Mouse (Mus musculus) ES-Bruce4 (cell line): ENCODE data around the gene Cacng7. TPM values are rescaled to one million over a fixed set of nuclear protein-coding genes. Genes with fewer than 3 reads are reported as not detected.

Experiments used
- H3K27ac ChIP-seq: 2 replicates; pipeline ENCODE4 v1.5.1; 2012; ENCODE audit warnings: low read length, inconsistent platforms; ENCODE audit not compliant: insufficient read depth
- H3K27me3 ChIP-seq: 2 replicates; pipeline ENCODE4 v1.6.1; 2012; ENCODE audit warnings: mild to moderate bottlenecking, low read length, inconsistent platforms; ENCODE audit not compliant: control insufficient read depth, poor library complexity, insufficient read depth, severe bottlenecking
- H3K36me3 ChIP-seq: 2 replicates; pipeline ENCODE4 v1.6.1; 2012; ENCODE audit warnings: inconsistent platforms, mild to moderate bottlenecking, low read length, moderate library complexity; ENCODE audit not compliant: control insufficient read depth, poor library complexity, insufficient read depth, severe bottlenecking
- H3K4me1 ChIP-seq: one replicate; pipeline ENCODE4 v1.8.1; 2011; ENCODE audit warnings: low read length; ENCODE audit not compliant: control insufficient read depth, insufficient read depth
- H3K4me3 ChIP-seq: 2 replicates; pipeline ENCODE4 v1.5.1; 2011; ENCODE audit warnings: low read depth, mild to moderate bottlenecking, low read length
- H3K9ac ChIP-seq: 2 replicates; pipeline ENCODE4 v1.6.1; 2012; ENCODE audit warnings: low read depth, mild to moderate bottlenecking, inconsistent platforms; ENCODE audit not compliant: poor library complexity, severe bottlenecking
- H3K9me3 ChIP-seq: replicated peaks from 2 replicates; pipeline ENCODE4 v1.6.1; 2012; ENCODE audit warnings: mild to moderate bottlenecking, low read length, inconsistent platforms; ENCODE audit not compliant: control insufficient read depth, poor library complexity, insufficient read depth, severe bottlenecking
- CTCF ChIP-seq: IDR thresholded peaks from one replicate; pipeline ENCODE4 v1.8.1; 2011; ENCODE audit warnings: low read depth, low read length
- EP300 ChIP-seq: IDR thresholded peaks from 2 replicates; pipeline ENCODE4 v1.6.1; 2011; ENCODE audit warnings: low read depth, low read length; ENCODE audit not compliant: insufficient read depth
- POLR2A ChIP-seq: IDR thresholded peaks from one replicate; pipeline ENCODE4 v1.8.1; 2011; ENCODE audit warnings: low read length; ENCODE audit not compliant: insufficient read depth
- polyA plus RNA-seq: library from polyadenylated mRNA; stranded (reverse); fragments of >200 nt; gene quantifications from 2 replicates; pipeline ENCODE4 v1.2.4, GENCODE M21; 2011; ENCODE audit warnings: low read depth; ENCODE audit not compliant: missing spikeins, insufficient read depth, insufficient read length

Gene Cacng7
- polyA plus RNA-seq, 1 experiment = 57.6 TPM

GRCm38 (mm10) chr7:3386036-3386730 is 53.4 kb downstream of the Cacng7 start:
- Histone ChIP-seq H3K36me3 (no peaks in the 10 kb centered on the region), H3K4me1 (no peaks in the 10 kb centered on the region), H3K27me3 (no peaks in the 10 kb centered on the region), H3K4me3 (no peak overlapping the region), H3K27ac (no peak overlapping the region), H3K9ac (no peak overlapping the region), H3K9me3 (no peaks in the 10 kb centered on the region)
- no peak for TF ChIP-seq EP300
- TF ChIP-seq POLR2A = no peak
- no peak for TF ChIP-seq CTCF

GRCm38 (mm10) chr7:3387761-3388160 is 55.0 kb downstream of the Cacng7 start:
- Histone ChIP-seq H3K36me3 (no peaks in the 10 kb centered on the region), H3K27me3 (no peaks in the 10 kb centered on the region), H3K27ac (no peak overlapping the region), H3K4me1 (peaks cover 2% of the 10 kb centered on the region), H3K4me3 (peak overlapping the region; percentile 36), H3K9me3 (no peaks in the 10 kb centered on the region), H3K9ac (no peak overlapping the region)
- TF ChIP-seq POLR2A (no peak), EP300 (no peak), CTCF (no peak)

GRCm38 (mm10) chr7:3388885-3389284 is 56.1 kb downstream of the Cacng7 start:
- Histone ChIP-seq H3K27ac (no peak overlapping the region; the same call in 1 of the 2 replicates), H3K27me3 (no peaks in the 10 kb centered on the region), H3K36me3 (no peaks in the 10 kb centered on the region), H3K4me1 (peaks cover 2% of the 10 kb centered on the region), H3K9ac (no peak overlapping the region), H3K9me3 (no peaks in the 10 kb centered on the region), H3K4me3 (no peak overlapping the region)
- TF ChIP-seq POLR2A (no peak), CTCF (no peak)

GRCm38 (mm10) chr7:3389444-3390412 is 57.0 kb downstream of the Cacng7 start:
- TF ChIP-seq CTCF (no peak), POLR2A (no peak), EP300 (no peak)
- Histone ChIP-seq H3K4me1 (peaks cover 2% of the 10 kb centered on the region), H3K9me3 (no peaks in the 10 kb centered on the region), H3K27me3 (no peaks in the 10 kb centered on the region), H3K27ac (0 out of 2 replicates have a peak overlapping the region, but pooled peaks have one; percentile 59), H3K36me3 (no peaks in the 10 kb centered on the region), H3K4me3 (peak overlapping the region; percentile 53), H3K9ac (no peak overlapping the region; the same call in 1 of the 2 replicates)

DNA sequence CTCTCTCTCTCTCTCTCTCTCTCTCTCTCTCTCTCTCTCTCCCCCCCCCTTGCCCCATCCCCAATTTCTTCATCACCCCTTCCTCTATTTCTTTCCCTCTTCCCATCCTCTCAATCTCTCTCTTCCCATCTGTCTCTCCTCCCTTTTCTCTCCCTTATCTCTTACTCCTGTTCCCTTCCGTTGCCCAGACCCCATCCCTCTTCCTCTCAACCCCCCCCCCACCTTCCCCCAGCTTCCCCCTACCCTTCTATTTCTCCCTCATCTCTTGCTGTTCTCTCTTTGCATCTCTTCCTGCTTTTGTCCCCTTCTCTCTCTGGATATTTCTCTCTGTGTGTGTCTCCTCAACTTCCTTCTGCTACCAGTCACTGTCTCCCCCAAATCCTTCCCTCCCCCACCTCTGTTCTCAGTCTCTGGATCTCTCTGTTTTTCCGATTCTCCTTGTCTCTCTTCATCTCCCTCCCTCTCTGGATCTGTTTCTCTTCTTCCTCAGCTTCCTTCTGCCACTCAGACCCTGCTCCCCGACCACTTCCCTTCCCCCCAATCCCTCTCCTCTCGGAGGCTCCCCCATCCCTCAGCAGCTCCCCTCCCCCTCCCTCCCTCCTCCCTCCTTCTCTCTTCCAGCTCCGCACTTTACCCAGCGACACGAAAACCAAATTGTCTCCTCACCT is 57.8 kb downstream of the Cacng7 start, which contains the start of gene Cacng8:
TSS of gene Cacng8 (plus strand) at position 271 of the 668 bp plus-strand sequence.
- 0 out of 2 replicates have a peak within 1 kb of the TSS, but pooled peaks have one; percentile 59 for H3K27ac ChIP-seq
- H3K27me3 ChIP-seq = no peaks in the 10 kb centered on the region
- H3K9ac ChIP-seq = peak within 1 kb of the TSS; percentile 66
- H3K36me3 ChIP-seq = no peaks in the 10 kb centered on the region
- H3K4me3 ChIP-seq = peak within 1 kb of the TSS; percentile 76
- no peaks in the 10 kb centered on the region for H3K9me3 ChIP-seq
- TF ChIP-seq POLR2A = no peak
- no peak for TF ChIP-seq CTCF
- TF ChIP-seq EP300 = no peak
- H3K4me1 ChIP-seq = peaks cover 2% of the 10 kb centered on the region
